Mouse (Mus musculus) testis, postnatal 10 days (tissue): ENCODE data around the gene Mbd3.

Experiments
- DNase-seq: peaks from one replicate; pipeline ENCODE4 v3.0.0; 2021; ENCODE audit warnings: low spot score

Mbd3 gene

DNA sequence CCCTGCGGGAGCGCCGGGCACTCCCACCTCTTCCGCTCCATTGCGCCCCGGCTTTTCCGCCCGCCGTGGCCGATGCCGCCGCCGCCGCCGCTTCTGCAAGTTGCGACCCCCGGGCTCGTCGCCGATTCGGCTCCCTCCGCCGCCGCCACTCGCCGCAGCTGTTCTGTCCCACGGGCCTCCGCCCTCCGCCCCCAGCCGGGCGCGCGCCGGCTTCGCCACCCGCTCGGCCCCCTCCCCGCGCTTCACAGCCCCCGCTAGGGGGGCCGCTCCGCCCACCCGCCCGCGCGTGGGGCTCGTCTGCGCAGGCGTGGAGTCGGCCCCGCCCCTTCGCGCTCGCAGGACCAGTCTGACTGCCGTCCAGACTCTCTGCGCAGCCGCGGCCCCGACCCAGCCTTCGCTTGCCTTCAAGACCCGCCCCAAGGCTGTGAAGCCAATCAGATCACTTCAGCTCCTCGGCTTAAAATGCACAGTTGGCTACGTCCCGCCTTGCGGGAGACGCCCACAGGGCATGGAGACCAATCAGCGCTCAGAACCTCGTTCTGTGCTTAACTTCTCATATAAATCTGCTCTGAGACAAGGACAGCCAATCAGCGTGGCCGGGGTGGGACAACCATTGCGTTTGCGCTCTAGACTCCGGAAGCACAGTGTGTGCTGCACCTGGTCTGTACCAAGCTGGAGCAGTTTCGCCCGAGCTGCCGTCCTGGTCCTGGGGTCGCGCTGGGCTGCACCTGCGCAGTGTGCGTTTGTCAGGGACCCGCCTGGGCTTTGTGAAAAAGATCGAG is at the start of gene Mbd3:
Mbd3 (minus strand) TSS at position 360 of the 782 bp plus-strand sequence.
- peak; percentile 99 for DNase-seq

DNA sequence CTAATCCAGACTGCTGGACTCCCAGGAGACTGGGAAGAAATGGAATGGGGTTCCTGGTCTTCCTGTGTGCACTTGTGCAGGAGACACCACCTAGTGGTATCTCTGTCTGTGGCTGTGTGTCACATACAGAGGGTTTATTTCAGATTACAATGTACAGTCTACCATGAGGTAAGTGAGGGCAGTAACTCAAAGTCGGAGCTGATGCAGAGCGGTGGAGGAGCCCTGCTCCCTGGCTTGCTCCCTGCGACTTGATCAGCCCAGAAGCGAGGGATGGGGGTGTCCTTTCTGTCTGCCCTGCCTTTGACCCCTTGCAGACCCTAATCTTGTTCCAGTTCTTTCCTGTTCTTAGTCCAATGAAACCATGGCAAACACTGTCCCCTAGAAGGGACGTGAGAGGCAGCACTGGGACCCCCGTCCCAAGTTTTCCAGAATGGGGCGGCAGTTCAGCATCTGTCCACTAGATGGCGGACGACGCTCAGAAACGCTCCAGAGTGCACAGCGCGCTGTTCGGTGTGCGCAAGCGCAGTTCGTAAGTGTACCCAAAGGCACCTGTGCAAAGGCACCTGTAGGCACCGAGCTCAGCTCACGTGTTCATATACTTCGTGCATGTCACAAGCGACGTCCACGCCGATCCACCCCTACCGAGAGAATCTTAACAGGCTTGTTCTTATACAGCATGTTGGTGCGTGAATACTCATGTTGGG is 46.7 kb upstream of the Mbd3 start:
- DNase-seq, result peak; percentile 86

- DNase-seq, result peak; percentile 62
Measured at GRCm38 (mm10) chr10:80445052-80445451, 45.7 kb upstream of the Mbd3 start.

GRCm38 (mm10) chr10:80444339-80445045 is 45.1 kb upstream of the Mbd3 start:
- DNase-seq, result peak; percentile 87

GRCm38 (mm10) chr10:80443575-80444278 is 44.4 kb upstream of the Mbd3 start:
- DNase-seq, result no peak

GRCm38 (mm10) chr10:80442989-80443388 is 43.6 kb upstream of the Mbd3 start:
- DNase-seq, result no peak

DNA sequence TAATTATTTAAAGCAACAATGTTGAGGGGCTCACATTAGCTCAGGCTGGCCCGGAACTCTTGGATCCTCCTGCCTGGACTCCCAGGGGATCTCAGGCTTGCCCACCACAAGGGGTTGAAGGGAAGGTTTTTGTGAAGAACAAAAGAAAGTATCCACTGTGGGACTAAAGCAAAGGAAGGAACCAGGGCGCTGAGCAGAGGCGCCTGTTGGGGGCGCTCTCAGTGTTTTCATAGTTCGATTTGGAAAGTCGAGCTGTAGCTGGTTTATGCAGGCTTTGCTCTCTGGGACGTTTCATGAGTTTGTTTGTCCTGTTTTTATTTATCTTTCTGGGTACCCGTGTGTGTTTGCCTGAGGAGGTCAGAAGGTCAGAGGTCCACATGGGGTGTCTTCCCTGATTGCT is 42.2 kb upstream of the Mbd3 start:
- no peak for DNase-seq

GRCm38 (mm10) chr10:80440031-80440430 is 40.7 kb upstream of the Mbd3 start:
- DNase-seq, result no peak

- no peak for DNase-seq
Measured at GRCm38 (mm10) chr10:80437973-80438372, 38.6 kb upstream of the Mbd3 start.

DNA sequence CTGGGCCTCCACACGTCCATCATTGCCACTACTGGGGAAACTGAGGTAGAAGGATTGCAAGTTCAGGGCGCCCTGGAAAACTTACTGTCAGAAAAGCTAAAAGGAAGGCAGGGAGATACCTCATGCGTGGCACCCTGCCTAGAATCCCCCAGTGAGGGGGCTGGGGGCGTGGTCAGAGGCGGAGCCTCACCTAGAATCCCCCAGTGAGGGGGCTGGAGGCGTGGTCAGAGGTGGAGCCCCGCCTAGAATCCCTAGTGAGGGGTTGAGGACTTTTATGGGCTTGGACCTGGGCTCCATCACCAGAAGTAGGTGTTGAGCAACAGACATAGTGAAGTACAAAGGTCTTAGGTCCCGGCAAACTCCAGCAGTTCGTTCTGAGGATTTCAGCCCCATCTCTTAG is 36.9 kb upstream of the Mbd3 start:
- DNase-seq, result peak; percentile 84

DNA sequence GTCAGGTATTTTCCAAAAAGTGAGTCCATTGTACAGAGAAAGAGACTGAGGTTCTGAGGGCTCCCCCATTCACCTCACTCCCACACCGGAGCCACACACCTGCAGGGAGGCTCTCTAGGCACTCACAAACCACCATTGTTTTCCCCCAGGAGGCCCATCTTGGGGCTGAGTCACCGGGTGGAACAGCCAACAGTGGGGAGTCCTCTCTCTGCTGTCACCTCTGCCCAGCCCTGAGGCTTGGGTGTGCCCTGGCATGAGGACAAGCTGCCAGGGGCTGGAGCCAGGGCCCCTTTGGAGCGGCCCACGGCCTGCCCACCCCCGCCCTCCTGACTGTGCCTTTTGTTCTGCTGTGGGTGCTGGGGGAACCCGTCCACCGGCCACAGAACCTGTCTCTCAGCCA is 36.4 kb upstream of the Mbd3 start:
- no peak for DNase-seq

GRCm38 (mm10) chr10:80434823-80435222 is 35.5 kb upstream of the Mbd3 start:
- DNase-seq, result no peak

GRCm38 (mm10) chr10:80434233-80434592 is 34.9 kb upstream of the Mbd3 start:
- no peak for DNase-seq

- peak; percentile 98 for DNase-seq
Measured at GRCm38 (mm10) chr10:80433513-80434232, 34.3 kb upstream of the Mbd3 start, which contains the start of gene Tcf3. Gene Tcf3, minus strand, starts transcription at chr10:80433647.

GRCm38 (mm10) chr10:80432936-80433512 is 33.7 kb upstream of the Mbd3 start:
- DNase-seq, result peak; percentile 75

DNA sequence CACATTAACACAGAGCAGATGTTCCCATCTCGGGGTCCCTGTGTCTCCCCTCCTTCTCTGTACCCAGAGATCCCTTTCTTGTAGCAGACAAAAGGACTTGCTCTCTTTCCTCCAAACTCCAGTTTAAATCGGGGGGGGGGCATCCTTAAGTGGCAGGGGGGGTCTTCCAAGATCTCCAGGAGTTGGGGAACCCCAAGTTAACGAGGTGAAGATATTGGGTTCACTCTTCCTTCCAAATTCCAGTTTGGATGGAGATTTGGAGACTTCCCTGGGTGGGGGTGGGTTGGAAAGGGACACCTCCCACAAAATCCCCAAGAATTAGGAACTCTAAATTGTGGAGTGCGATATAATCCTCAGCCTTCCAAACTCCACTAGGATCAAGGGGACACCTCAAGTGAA is 33.0 kb upstream of the Mbd3 start:
- DNase-seq, result no peak

GRCm38 (mm10) chr10:80431570-80432386 is 32.4 kb upstream of the Mbd3 start:
- DNase-seq, result no peak

DNA sequence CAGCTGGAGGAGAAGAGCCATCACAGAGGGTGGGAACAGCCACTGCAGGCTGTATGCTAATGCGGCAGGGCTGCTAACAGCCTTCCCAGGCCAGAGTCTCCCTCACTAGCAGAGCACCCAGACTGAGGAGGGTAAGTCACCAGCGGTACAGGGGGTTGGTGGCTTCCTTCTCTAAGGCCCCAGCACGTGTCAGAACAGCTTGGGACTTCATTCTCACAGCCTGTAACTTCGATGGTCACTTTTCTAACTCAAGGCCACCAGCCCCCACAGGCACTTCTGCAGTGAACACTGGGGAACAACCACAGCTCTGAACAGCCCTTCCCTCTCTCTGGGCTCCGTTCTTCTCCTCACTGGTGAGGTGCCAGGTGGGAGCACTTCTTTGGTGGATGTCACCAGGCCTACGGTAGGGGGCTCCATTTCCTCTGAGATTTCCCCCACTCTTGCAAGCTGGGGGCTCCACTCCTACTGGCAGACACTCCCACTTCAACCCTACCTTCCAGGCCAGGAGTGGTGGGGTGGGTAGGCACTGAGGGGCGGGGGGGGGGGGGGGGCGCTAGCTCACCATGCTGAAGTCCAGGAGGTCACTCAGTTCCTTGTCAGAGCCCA is 31.1 kb upstream of the Mbd3 start:
- no peak for DNase-seq

GRCm38 (mm10) chr10:80429800-80430199 is 30.4 kb upstream of the Mbd3 start:
- DNase-seq, result no peak

- DNase-seq, result no peak
Measured at GRCm38 (mm10) chr10:80425041-80425440, 25.7 kb upstream of the Mbd3 start.
